In the genomic region with DNA sequence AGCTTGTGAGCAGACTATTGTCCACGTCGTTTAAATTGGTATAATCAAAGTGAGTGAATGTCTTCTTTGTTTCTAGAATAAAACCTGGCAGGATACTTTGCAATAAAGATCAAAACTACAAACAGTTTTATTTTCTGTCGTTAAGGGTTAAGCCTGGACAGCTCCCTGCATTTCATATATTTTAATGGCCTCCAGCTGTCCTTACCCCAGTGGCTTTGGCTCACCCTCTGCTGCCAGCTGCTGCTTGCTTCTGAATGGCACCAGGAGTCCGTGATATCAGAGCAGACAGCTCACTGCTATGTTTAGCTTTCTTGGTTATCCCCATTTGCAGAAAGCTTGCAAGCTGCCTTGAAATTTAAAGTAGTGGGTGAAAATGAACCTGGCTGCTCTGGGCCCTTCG, we compare ENCODE assay signal across 8 mouse cellular contexts. TPM values are rescaled to one million over a fixed set of nuclear protein-coding genes. Genes with fewer than 3 reads are reported as not detected.
DNase-seq lines count a peak whose midpoint lies in the region; ATAC-seq lines count a peak whose summit lies in the region.

No protein-coding gene starts in this region.

- H3K4me1 ChIP-seq in kidney, embryonic 14.5 days (ENCODE audit: control insufficient read depth, insufficient read depth, low read length) = peaks cover 16% of the 10 kb centered on the region
- H3K4me1 ChIP-seq in limb, embryonic 13.5 days = peaks cover 28% of the 10 kb centered on the region
- H3K4me1 ChIP-seq in neural tube, embryonic 13.5 days (replicated peaks) = peaks cover 23% of the 10 kb centered on the region

- no peak for DNase-seq in kidney, postnatal 25 days
- peak; percentile 21 for DNase-seq in NIH3T3 (ENCODE audit: low read depth)
- DNase-seq in gastrocnemius, postnatal 10 days = peak; percentile 39
- no peak for DNase-seq in left cerebral cortex, adult 9 months (ENCODE audit: low spot score in 2 of 2)
- DNase-seq in T-cell, adult 2 months (ENCODE audit: low spot score) = no peak

- WGBS in kidney, embryonic 14.5 days = 29% methylated on average over 5 of the region's 5 CpGs
- WGBS in limb, embryonic 13.5 days = 21% methylated on average over 5 of the region's 5 CpGs
- 24% methylated on average over 5 of the region's 5 CpGs for WGBS in neural tube, embryonic 13.5 days

- H3K27ac ChIP-seq in kidney, embryonic 14.5 days (ENCODE audit: low read depth, low read length) = no peak overlapping the region
- peak overlapping the region; percentile 74; the same call in 1 of the 2 replicates for H3K27ac ChIP-seq in limb, embryonic 13.5 days
- H3K27ac ChIP-seq in neural tube, embryonic 13.5 days (replicated peaks) = peak overlapping the region; percentile 57

- peaks cover 10% of the 10 kb centered on the region; the same call in 1 of the 2 replicates for H3K36me3 ChIP-seq in kidney, embryonic 14.5 days (ENCODE audit: control insufficient read depth, insufficient read depth, low read length)
- H3K36me3 ChIP-seq in limb, embryonic 13.5 days = peaks cover 18% of the 10 kb centered on the region
- peaks cover 16% of the 10 kb centered on the region for H3K36me3 ChIP-seq in neural tube, embryonic 13.5 days

- no peak for ATAC-seq in kidney, embryonic 14.5 days (ENCODE audit: low FRiP score, low TSS enrichment)
- 0 out of 2 replicates have a peak, but pooled peaks have one; percentile 24 for ATAC-seq in limb, embryonic 13.5 days (ENCODE audit: low FRiP score, low read depth)
- ATAC-seq in neural tube, embryonic 13.5 days (ENCODE audit: low read depth) = no peak

- peak overlapping the region; percentile 48 for H3K4me3 ChIP-seq in kidney, embryonic 14.5 days (ENCODE audit: low read length)
- H3K4me3 ChIP-seq in limb, embryonic 13.5 days = peak overlapping the region; percentile 73
- peak overlapping the region; percentile 71 for H3K4me3 ChIP-seq in neural tube, embryonic 13.5 days

- H3K9ac ChIP-seq in kidney, embryonic 14.5 days (ENCODE audit: low read depth, low read length) = peak overlapping the region; percentile 57
- H3K9ac ChIP-seq in limb, embryonic 13.5 days = peak overlapping the region; percentile 82
- peak overlapping the region; percentile 84 for H3K9ac ChIP-seq in neural tube, embryonic 13.5 days

- H3K9me3 ChIP-seq in kidney, embryonic 14.5 days (ENCODE audit: control insufficient read depth, low read length) = no peaks in the 10 kb centered on the region
- H3K9me3 ChIP-seq in limb, embryonic 13.5 days = no peaks in the 10 kb centered on the region
- H3K9me3 ChIP-seq in neural tube, embryonic 13.5 days = no peaks in the 10 kb centered on the region

- H3K27me3 ChIP-seq in kidney, embryonic 14.5 days (ENCODE audit: control insufficient read depth, insufficient read depth, low read length) = no peaks in the 10 kb centered on the region
- H3K27me3 ChIP-seq in limb, embryonic 13.5 days = no peaks in the 10 kb centered on the region
- no peaks in the 10 kb centered on the region for H3K27me3 ChIP-seq in neural tube, embryonic 13.5 days

- H3K4me2 ChIP-seq in kidney, embryonic 14.5 days (replicated peaks; ENCODE audit: low read depth, low read length) = peak overlapping the region; percentile 72
- peak overlapping the region; percentile 81 for H3K4me2 ChIP-seq in limb, embryonic 13.5 days (replicated peaks)
- peak overlapping the region; percentile 72 for H3K4me2 ChIP-seq in neural tube, embryonic 13.5 days

RNA-seq across cellular contexts. Expression of gene Smim11, which starts 0.9 kb away (rescaled TPM):
- polyA plus RNA-seq in kidney, embryonic 14.5 days (2014; fragmentation: Nextera tagmentation; extraction: Ambion mirVana) = 125 and 160 TPM in 2 replicates
- total RNA-seq in gastrocnemius, postnatal 10 days (2021) = 10 to 100 TPM; 81.1 to 84.7 TPM
- polyA plus RNA-seq in limb, embryonic 13.5 days (2015; fragmentation: Nextera tagmentation; extraction: Ambion mirVana) = 144 and 145 TPM in 2 replicates
- polyA plus RNA-seq in neural tube, embryonic 13.5 days (2015; fragmentation: Nextera tagmentation; extraction: Ambion mirVana) = 73.9 and 82.3 TPM in 2 replicates

RNA-seq across cellular contexts. Expression of gene Kcne2, which starts 9.8 kb away (rescaled TPM):
- not detected in 2 replicates for polyA plus RNA-seq in kidney, embryonic 14.5 days (2014; fragmentation: Nextera tagmentation; extraction: Ambion mirVana)
- not detected for total RNA-seq in gastrocnemius, postnatal 10 days (2021)
- 0.09 and 0.14 TPM in 2 replicates for polyA plus RNA-seq in limb, embryonic 13.5 days (2015; fragmentation: Nextera tagmentation; extraction: Ambion mirVana)
- polyA plus RNA-seq in neural tube, embryonic 13.5 days (2015; fragmentation: Nextera tagmentation; extraction: Ambion mirVana) = 0.31 and 7.3 TPM in 2 replicates

RNA-seq across cellular contexts. Expression of gene Fam243, which starts 19.3 kb away (rescaled TPM):
- polyA plus RNA-seq in kidney, embryonic 14.5 days (2014; fragmentation: Nextera tagmentation; extraction: Ambion mirVana) = 0.08 TPM in 1 of 2 replicates, not detected in the other
- total RNA-seq in gastrocnemius, postnatal 10 days (2021) = not detected
- not detected in 2 replicates for polyA plus RNA-seq in limb, embryonic 13.5 days (2015; fragmentation: Nextera tagmentation; extraction: Ambion mirVana)
- not detected in 2 replicates for polyA plus RNA-seq in neural tube, embryonic 13.5 days (2015; fragmentation: Nextera tagmentation; extraction: Ambion mirVana)

RNA-seq across cellular contexts. Expression of gene Kcne1, which starts 57.3 kb away (rescaled TPM):
- polyA plus RNA-seq in kidney, embryonic 14.5 days (2014; fragmentation: Nextera tagmentation; extraction: Ambion mirVana) = 0.85 and 1.5 TPM in 2 replicates
- total RNA-seq in gastrocnemius, postnatal 10 days (2021) = not detected
- 0.17 and 0.22 TPM in 2 replicates for polyA plus RNA-seq in limb, embryonic 13.5 days (2015; fragmentation: Nextera tagmentation; extraction: Ambion mirVana)
- polyA plus RNA-seq in neural tube, embryonic 13.5 days (2015; fragmentation: Nextera tagmentation; extraction: Ambion mirVana) = 0.18 TPM in 1 of 2 replicates, not detected in the other

Comparison
In these comparisons a context has a peak if more than half of its experiments do, and no peak if none do; other contexts are left out.
1. DNase-seq: peak in NIH3T3 (single experiment) and gastrocnemius, postnatal 10 days (single experiment); none in kidney, postnatal 25 days (0 of 2), left cerebral cortex, adult 9 months (0 of 2) and T-cell, adult 2 months (single experiment).
2. Peak in every context shown above with its lines, with median percentiles within 50 percentile points of each other: H3K4me2 ChIP-seq, H3K4me3 ChIP-seq and H3K9ac ChIP-seq.